Mouse (Mus musculus) cortical plate, adult 2 months (tissue): ENCODE measurements at regions not wholly inside any gene's neighbourhood (a gene's known extent, or its start where the extent isn't known, plus 50 kb on each side); places are given as distances from the start of the nearest gene placed in this dataset.

ENCODE experiments used
- CTCF ChIP-seq: fragments of 200-500 bp; IDR thresholded peaks from 2 replicates; pipeline ENCODE4 v1.5.1; 2011; ENCODE audit warnings: mild to moderate bottlenecking, control low read depth, low read length; ENCODE audit not compliant: insufficient read depth; ENCODE audit errors: extremely low read depth
- POLR2A ChIP-seq: fragments of 200-500 bp; IDR thresholded peaks from 2 replicates; pipeline ENCODE4 v1.6.1; 2011; ENCODE audit warnings: mild to moderate bottlenecking, low read length, control low read depth; ENCODE audit not compliant: insufficient read depth; ENCODE audit errors: extremely low read depth

- TF ChIP-seq CTCF, result no peak
- no peak for TF ChIP-seq POLR2A
Observed at GRCm38 (mm10) chrX:11722730-11723129, 395.1 kb downstream of the H2al1j start.
